Mouse (Mus musculus) kidney, postnatal 14 days (tissue): ENCODE results near the gene Gm37240.
"Not testable (repeated sequence)": the region's sequence is repeated elsewhere in the genome, so short reads cannot be mapped to it uniquely, and the experiment has no call there.

Source experiments
- DNase-seq: peaks from one replicate; pipeline ENCODE4 v3.0.0; 2022; ENCODE audit warnings: mixed read lengths

Gm37240 gene

DNA sequence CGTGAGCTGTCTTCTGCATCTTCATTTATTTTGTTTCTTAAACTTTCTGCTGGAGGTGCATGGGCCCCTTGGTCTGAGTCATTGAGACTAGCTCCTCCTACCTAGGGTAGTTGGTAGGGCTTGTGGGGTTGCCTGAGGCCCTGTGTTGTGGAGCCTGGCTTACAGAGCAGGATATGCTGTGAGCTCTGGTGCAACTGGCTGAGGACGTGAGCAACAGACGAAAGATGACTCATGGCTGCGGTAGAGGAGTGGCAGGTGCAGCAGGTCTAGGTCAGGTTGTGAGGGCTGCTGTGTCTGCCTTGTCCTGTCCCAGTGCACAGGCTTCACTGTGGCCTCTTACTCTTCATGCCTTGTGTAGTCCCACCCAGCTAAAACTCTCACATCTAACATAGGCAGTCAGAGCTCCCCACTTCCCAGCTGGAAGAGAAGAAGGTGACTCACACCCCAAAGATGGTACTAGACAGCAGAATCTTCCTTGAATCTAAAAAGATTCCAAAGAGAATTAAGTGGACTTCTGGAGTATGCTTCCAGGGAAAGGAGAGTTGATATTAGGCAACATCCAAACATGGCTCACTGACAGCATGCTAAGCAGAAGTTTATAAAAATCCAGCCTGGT, 257.3 kb downstream of the Gm37240 start:
- DNase-seq: no peak

DNA sequence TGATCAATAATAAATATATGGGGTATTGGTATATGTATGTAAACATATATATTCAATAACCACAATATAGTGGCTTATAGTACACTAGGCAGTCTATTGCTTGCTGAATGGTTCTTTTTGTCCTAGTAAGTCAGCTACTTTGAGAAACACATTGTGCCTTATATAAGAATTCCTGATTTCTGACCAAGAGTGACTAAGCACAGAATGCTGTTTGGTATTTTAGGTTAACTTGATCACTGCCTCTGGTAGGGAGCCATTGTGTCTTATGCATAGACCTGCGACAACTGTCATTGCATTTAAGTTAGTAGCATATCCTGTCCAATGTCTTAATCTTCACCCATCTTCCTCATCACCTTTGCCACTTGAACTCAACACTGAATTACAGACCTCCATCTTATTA, 267.6 kb downstream of the Gm37240 start:
- DNase-seq: no peak

DNA sequence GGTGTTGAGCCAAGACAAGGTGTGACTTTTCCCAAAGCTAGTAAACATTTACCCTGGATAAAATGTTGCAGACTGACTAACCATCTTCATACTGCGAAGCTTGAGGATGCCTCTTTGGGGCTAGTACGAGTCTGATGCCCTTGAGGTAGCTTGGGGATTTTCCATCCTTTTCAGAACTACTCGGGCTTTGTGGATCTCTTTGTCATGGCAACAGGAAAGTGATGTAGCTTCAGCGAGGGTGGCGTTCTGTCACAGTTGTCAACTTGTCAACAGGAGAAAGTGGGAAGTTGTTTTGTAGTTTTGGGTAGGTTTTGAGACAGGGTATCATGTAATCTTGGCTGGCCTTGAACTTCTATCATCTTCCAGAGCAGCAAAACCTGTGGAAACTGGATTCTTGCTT, 268.0 kb downstream of the Gm37240 start:
- no peak for DNase-seq

DNA sequence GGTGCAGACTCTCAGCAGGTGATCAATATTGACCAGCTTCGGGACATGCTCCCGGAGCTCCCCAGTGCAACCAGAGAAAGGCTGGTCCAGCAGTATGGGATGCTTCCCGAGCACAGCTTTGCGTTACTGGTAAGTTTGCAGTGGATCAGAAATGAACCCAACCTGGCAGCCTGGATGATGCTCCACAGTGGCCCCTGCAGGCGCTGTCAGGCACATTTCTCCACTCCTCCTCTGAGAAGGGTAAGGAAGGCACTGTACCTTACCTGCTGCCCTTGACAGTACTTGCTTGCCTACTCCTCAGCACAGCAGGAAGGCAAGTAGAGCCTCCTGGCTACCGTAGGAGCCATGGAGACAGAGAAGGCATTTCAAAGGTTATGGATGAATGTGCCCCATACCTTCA, 268.4 kb downstream of the Gm37240 start:
- DNase-seq: no peak

DNA sequence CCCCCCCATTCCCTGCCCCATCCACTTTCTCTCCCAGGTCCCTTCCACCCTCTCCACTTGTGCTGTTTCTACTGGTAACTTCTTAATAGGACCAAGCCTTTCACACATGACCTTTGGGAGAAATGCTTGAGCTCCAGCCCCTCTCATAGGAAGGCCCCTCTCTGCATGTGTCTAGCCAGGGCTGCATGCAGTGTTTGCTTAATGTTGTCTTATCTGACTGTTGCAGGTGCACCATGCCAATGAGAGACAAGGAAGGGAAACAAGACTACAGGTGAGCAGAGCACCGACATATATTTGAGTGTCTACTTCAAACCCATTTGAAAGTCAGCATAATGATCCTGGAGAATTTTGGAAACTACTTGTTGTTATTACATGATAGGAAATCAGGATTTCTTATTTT, 270.9 kb downstream of the Gm37240 start:
- no peak for DNase-seq

DNA sequence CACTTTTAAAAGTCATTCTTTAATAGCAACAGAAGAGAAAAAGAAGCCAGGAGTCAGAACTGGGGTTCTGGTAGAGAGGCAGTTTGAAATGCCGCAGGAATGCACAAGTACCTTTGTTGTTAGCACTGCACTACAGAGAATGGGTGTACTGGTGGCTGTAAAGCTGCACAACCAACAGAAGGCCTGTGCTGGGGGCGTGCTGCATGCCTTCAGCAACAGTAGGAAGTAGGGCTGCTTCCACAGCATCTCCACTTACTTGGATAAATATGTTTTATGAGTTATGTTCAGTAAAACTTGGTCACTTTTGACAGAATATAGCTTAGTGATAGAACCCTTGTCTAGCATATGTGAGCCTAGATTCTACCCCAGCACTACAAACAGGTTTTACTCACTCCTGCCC, 279.6 kb downstream of the Gm37240 start:
- DNase-seq: no peak

DNA sequence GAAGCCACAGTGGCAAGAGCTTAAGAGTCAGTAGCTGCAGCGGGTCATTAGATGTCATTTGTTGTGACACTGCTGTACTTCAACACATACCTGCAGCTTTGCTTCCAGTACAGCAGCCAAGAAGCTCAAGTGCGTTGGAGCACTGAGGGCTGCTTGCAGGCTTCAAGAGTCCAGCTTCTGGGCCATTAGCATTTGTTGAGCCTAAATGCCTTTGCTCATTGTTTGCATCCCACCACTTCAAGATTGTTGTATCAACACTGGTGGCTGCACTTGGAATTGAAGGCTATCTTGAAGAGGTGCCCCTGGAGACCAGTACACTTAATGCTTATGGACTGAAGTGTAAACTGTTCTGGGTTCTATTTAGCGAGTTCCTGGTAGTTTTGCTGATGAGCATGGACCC, 280.4 kb downstream of the Gm37240 start:
- no peak for DNase-seq

DNA sequence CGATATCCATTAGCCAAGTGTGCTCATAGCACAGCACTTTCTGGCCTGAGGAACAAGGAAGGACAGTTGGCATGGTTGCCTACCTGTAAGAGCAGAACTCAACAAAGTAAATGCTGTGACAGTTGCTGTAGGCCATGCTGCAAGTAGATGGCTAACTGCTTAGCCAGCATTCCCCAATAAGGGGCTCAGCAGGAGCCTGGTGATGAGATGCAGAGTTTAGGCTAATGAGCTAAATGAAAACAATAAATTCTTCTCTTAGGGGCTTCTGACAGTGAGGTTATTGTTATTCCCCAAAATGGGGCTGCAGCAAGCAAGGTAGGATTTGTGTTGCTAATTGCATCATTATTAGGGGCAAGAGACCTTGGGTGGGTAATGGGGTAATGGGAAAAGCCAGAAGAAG, 283.5 kb downstream of the Gm37240 start:
- no peak for DNase-seq

DNA sequence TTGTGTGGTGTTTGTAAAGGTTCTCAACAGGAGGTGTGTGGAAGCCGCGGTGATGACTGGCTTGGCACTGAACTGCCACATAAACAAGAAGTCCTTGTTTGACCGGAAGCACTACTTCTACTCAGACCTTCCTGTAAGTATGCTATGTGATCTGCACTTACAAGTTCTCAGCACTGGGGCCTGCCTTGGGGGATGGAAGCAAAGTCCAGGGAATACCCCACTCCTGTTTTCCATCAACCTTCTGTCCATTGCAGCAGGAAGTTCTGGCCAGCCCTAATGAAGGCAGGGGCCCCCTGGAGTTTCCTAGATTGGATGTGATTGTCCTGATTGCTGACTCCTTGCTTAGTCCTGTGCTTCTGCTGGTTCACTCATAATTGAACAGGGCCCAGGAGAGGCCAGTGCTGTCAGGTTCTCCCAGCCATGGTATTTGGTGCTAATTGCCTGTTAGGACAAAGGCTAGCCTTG, 285.4 kb downstream of the Gm37240 start:
- DNase-seq: no peak

DNA sequence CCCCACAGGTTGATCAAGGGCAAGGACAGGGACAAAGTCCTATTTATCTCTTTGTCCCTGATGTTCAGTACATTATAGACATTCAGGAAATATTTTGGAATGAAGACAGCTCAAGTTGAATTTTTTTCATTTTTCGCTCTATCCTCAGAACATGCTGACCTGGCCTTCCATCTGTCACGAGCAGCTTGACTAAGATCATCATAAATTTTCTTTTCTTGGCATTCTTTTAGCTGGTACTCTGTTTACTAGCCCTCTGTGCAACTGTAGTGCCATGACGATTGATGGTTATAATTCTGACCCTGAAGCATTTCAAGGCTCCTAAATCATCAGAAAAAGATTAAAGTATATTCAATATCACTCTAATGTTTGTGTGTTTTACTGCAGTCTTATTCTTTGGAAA, 287.8 kb downstream of the Gm37240 start:
- no peak for DNase-seq

DNA sequence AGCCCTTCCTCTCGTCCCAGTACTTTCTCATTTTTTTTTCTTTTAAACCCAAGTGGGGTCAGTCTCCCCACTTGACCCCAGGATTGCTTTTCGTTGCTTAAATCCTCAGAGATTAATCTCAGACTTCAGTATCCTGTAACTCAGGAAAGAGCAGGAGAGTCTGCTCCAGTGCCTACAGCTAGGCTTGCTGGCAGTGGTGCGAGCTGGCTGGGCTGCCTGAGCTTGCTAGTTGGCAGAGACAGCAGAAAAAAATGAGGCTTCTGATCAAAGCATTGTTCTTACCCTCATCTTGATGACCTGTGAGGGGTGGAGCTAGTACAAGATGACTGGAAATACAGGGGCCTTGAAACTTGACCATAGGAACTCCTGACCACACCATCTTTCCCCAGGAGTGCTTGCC, 292.9 kb downstream of the Gm37240 start:
- no peak for DNase-seq

DNA sequence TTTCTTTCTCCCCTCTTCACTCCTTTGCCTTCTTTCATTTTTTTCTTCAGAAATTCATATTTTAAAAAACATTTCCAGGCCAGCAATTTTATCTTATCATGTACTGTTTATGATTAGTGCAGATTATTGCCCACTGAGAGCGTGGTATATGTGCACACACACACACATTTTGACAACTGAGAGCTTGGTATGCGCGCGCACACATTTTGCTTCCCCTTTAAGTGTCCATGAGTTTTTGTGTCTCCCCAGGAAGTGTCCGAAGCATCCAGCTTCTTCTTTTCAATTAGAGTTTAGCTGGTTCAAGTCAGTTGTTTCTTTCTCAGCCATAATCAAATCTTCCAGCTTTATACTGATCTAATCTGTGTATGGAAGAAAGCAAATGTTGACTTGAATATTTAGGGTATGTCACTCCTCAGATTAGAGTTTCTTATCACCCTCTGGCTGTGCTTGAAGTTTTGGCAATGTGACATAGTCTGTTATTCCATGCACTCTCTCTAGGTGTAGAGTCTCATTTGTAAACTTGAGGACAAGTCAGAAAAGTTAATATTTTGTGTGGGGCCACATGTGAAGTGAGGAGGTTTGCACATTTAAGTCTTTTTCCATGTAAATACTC, 294.6 kb downstream of the Gm37240 start:
- DNase-seq: no peak

DNA sequence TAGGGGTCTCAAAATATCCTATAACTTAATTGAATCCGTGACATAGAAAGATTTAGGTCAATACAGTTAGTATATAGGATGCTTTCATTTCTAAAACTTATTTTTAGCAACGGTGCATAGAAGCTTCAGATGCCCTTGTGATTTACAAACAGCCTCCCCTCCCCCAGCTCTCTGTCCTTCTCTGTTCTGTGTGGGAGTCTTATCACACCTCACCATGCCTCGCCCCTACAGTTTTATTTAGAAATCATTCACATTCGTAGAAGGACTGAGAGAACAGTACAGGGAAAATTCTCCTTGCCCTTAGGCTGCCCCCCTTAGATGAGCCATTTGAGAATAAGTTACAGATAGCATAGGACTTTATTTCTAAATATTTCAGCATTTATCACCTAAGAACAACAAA, 295.3 kb downstream of the Gm37240 start:
- DNase-seq: no peak

DNA sequence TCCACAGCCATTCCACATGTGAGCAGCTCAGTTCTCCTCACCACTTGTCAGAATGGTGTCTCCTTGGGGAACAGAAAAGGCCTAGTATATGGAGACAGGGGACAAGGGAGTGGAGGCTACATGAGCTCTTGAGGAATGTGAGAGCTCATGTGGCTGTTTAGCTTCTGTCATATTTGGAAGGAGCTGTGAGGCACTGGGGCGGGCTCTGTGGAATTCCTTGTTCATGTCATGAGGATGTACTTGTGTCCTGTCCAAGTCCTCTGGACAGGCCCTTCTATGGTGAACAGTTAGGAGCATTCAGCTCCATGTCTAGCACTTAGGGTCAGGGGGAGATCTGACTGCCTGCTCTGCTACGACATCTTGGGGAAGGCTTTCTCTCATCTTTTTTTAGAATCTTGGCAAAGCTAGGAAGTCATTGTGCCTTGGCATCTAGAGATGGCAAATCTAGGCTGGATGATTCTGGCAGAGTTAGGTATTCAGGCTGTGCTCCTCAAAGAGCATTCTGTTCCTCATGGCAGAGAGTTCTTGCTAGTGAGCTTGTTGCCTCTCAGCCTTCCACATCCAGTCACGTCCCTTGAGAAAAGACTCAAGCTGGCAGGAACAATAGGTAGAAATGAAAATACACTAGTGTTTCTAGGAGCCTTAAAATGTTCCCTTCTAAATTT, 297.1 kb downstream of the Gm37240 start:
- DNase-seq: no peak

DNA sequence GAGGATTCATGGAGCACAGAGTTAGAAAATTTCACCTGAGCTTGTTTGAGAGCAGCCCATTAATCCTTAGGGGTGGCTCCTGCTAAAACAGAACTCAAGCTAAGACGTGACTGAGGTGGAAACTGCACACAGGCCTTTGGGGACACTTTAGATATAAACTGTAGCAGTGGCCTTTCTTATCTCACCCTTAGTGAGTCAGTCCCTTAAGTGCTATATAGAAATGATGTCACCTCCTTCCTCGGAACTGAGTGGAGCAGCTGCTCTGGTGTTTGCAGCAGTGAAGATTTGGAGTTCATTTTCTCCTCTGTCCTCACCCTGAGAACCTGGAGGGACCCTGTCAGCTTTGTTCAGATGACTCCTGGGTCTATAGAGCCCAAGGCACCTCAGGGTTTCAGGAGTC, 298.6 kb downstream of the Gm37240 start:
- DNase-seq: no peak

DNA sequence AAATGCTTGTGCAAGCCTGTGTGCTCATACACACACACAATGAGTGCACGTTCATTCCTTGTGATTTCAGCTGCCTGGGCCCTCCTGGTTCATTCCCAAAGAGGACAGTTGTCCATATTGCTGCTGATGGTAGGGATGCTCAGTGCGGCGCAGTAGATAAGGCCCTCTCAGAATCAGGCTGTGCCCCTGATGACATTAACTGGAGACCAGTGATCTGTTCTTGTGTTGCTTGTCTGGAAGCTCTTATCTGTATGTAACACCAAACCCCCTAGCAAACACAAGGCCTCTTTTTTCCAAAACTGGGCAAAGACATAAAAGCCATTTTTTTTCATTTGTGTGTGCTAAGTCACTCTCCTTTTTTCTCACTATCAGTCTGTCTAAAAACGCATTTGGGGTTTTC, 302.4 kb downstream of the Gm37240 start:
- DNase-seq: no peak

DNA sequence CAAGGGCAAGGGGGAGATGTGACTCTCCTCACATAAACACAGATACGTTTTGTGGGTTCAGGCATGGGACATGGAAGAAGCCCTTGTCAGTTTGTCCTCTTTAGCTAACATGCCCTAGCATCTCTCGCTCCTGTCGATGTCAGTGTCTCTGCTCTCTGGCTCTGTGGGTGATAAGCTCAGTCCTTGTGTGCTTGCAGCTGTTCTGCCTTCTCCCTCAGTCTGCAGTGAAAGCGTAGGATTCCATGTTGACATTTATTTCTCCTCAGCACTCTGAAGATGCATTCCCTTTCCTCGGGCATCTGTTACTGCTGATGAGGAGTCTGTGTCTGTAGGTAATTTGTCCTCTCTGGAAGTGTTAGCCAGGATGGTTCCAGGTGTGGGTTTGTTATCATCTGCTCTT, 304.1 kb downstream of the Gm37240 start:
- no peak for DNase-seq

DNA sequence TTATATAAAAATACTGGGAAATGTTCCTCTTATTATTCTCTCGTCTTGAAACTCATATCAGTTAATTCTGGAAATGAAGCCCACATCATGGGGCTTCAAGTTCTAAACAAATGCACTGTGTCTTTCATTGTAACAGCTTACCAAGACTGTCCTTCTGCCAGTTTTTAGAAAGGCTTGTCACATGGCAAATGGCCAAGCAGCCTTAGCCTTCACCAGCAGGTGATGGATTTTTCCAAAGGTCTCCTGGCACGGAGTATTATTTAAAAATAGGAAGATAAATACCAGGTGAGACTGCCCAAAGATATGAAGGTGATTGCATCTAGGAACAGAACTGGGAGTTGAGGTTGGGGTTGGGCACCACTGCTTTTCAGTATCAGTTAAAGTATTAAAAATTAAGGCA, 304.6 kb downstream of the Gm37240 start:
- no peak for DNase-seq

DNA sequence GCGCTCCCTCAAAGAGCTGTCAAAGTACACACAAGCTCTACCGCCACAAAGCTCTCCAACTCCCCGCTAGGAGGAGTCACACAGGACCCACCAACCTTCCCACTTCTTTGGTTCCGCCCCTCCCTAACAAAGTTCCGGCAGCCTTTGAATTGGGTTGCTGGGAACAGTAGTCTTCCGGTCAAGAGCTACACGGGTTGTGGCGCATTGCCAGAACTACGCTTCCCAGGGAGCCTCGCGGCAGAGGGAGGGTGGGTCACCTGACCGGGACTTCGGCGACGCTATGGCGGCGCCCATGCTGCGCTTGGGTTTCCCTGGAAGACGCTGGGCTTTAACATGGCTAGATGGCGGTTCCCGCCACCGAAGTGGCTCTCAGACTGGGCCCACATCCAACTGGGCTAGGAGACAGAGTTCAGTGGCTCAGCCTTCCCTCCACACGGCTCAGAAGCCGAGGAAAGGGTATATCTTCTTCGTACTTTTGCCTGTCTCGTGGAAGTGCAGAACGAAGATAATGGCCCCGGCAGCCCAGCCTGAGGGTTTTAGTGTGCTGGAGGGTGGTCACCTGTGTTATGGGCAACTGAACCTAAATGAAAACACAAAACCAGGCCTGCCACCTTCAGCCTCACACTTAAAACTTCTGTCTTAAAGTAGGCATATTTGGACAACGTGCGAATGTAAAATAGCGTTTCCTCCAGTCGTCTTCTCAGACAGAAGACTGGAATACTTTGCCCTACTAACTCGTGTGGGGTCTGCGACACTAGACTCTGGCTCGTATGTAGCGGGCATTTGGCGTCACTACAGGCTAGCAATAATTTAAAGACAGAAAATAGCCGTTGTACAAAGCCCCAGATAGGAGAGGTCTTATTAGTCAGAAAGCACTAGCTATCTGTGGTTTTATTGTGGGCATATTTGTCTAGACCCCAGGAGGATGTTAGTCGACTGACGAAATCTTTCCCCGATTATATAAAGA, 313.2 kb downstream of the Gm37240 start, which contains the start of gene Gatb:
TSS of gene Gatb (plus strand) at position 256 of the 967 bp plus-strand sequence.
- DNase-seq: peak; percentile 99

DNA sequence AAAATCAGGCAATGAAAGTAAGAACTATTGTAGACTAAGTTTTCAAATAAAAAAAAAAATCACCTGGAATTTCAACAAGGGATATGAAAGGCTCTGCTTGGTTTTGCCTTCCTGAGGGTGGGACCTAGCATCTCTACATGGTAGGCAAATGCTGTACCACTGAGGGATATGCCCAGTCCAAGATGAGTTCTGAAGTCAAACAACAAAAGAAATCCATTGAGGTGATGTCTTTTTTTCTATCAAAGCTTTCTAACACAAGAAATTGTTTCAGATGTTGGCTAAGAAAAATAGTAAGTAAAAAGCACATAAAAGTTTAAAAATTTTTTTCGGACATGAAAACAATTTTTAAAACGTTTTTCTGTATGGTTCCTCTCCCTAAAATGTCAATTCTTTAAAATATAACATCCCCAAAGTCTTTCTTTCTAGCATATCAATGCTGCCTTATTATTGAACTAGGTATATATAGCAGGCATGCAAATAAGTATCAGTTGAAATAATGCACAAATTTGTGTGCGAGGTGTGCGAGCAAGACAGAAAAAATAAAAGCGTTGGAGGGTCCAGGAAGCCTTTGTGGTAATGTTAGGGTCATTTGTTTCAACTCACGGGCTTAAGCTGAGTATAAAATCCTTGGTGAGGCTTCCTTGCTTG, 314.0 kb downstream of the Gm37240 start:
- DNase-seq: no peak

DNA sequence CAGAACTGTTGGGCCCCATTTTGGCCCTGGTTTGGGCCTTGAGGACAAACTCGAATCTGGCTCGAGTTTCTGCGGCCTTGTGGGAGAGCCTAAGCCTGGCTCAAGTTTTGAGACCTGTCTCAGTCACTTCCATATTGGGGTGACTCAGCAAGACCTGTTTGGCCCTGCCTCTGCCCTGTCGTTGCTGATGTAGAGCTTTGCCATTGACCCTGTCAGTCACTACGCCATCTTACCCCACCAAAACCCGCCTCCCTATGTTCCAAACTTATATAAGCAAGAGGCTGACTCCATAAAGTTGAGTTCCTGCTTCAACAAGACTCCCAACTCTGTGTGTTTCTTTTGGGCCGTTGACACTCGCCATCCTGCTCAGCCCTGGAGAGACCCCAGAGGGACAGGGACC, 314.8 kb downstream of the Gm37240 start:
- DNase-seq: not testable (repeated sequence)

DNA sequence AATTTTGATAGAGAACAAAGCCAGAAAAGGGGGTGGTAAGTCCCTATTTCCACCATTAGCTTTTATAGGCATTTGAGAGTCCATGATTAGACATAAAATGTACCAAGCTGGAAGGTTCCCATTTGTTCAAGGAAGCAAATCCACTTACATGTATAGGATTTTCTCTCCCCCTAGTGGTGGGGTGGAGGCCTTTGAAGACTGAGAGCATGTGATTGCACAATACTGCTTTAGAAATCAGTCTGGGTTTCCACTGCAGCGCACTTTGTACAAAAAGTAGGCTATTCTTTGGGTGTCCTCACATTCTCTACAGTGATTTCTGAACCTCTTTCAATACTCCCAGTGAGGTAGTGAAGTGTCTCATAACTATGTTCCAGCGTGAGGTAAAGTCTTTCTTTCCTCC, 316.0 kb downstream of the Gm37240 start:
- peak; percentile 72 for DNase-seq

DNA sequence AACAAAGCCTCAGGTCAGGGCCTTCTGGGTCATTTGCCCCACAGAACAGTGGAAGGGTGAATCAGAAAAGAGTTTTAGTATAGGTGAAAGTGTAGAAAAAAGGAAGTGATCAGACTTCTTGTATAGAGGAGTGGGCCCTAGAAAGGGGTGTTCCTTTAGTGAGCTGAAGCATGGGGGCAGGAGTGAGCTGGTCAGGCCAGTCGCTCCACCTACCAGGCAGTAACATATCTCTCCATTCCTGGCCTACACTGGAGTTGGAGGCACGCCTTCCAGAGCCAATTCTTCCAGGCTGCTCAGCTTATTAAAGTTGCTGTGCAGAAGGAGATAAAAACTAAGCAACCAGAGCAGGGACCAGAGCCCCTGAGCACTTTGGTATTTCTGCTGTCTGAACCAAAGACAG, 322.7 kb downstream of the Gm37240 start:
- no peak for DNase-seq
